Mouse (Mus musculus) adrenal gland, adult (tissue): Measurements from ENCODE around the gene Ptpru.

Experiments used
- DNase-seq, 2 experiments: peaks; one replicate each; pipeline ENCODE4 v3.0.0; 2022 to 2023; ENCODE audit warnings: low spot score in 1 of 2; ENCODE audit not compliant: inconsistent age in 2 of 2

The Ptpru gene

GRCm38 (mm10) chr4:131837872-131838524 is at the start of gene Ptpru:
Gene Ptpru (minus strand): TSS chr4:131838288.
- peak; percentile 92 to 97 for DNase-seq

GRCm38 (mm10) chr4:131885376-131885775 is 47.3 kb upstream of the Ptpru start:
- DNase-seq: peak; percentile 34 to 78

- DNase-seq: peak in 1 of 2 experiments; percentile 70
Measured at GRCm38 (mm10) chr4:131883571-131883970, 45.5 kb upstream of the Ptpru start.

GRCm38 (mm10) chr4:131881306-131881705 is 43.2 kb upstream of the Ptpru start:
- DNase-seq: no peak

- no peak for DNase-seq
Measured at GRCm38 (mm10) chr4:131879692-131880091, 41.6 kb upstream of the Ptpru start.

- DNase-seq: peak in 1 of 2 experiments; percentile 27
Measured at GRCm38 (mm10) chr4:131876836-131877235, 38.7 kb upstream of the Ptpru start.

GRCm38 (mm10) chr4:131875242-131875641 is 37.2 kb upstream of the Ptpru start:
- peak in 1 of 2 experiments; percentile 29 for DNase-seq

GRCm38 (mm10) chr4:131874567-131874966 is 36.5 kb upstream of the Ptpru start:
- DNase-seq: no peak

- DNase-seq: no peak
Measured at GRCm38 (mm10) chr4:131874169-131874536, 36.1 kb upstream of the Ptpru start.

GRCm38 (mm10) chr4:131873293-131874168 is 35.4 kb upstream of the Ptpru start, which contains the start of gene Srsf4:
Gene Srsf4 (plus strand): TSS chr4:131873617.
- peak; percentile 96 to 97 for DNase-seq

- DNase-seq: peak in 1 of 2 experiments; percentile 55
Measured at GRCm38 (mm10) chr4:131872672-131873292, 34.7 kb upstream of the Ptpru start.

- no peak for DNase-seq
Measured at GRCm38 (mm10) chr4:131861341-131861739, 23.3 kb upstream of the Ptpru start.

- DNase-seq: peak; percentile 69 to 92
Measured at GRCm38 (mm10) chr4:131860492-131861340, 22.6 kb upstream of the Ptpru start.

- no peak for DNase-seq
Measured at GRCm38 (mm10) chr4:131854950-131855349, 16.9 kb upstream of the Ptpru start.

GRCm38 (mm10) chr4:131849986-131850638 is 12.0 kb upstream of the Ptpru start:
- no peak for DNase-seq

GRCm38 (mm10) chr4:131848082-131848481 is 10.0 kb upstream of the Ptpru start:
- no peak for DNase-seq

GRCm38 (mm10) chr4:131845991-131846778 is 8.1 kb upstream of the Ptpru start:
- DNase-seq: no peak

GRCm38 (mm10) chr4:131843290-131843743 is 5.2 kb upstream of the Ptpru start, which contains the start of gene Mecr:
Gene Mecr (plus strand): TSS chr4:131843470.
- peak; percentile 92 to 98 for DNase-seq

GRCm38 (mm10) chr4:131836891-131837491 is 1.1 kb downstream of the Ptpru start:
- peak; percentile 51 to 86 for DNase-seq
